Mouse (Mus musculus) liver, embryonic 11.5 days (tissue): ENCODE results near the gene Mip. TPM values are rescaled to one million over a fixed set of nuclear protein-coding genes. Genes with fewer than 3 reads are reported as not detected.
A peak's percentile ranks its signal among the peaks of the same experiment; 100 is the strongest.
"Not testable (repeated sequence)": the region's sequence is repeated elsewhere in the genome, so short reads cannot be mapped to it uniquely, and the experiment has no call there.

ENCODE experiments used
- ATAC-seq: fragments of 200-750 bp; cut with Nextera tagmentation; replicated peaks from 2 replicates; pipeline ENCODE4 v1.8.0; 2017; ENCODE audit warnings: moderate number of reproducible peaks, mild to moderate bottlenecking, moderate TSS enrichment, moderate library complexity; ENCODE audit not compliant: low FRiP score
- DNase-seq: peaks from one replicate; pipeline ENCODE4 v3.0.0-alpha.2; 2017; ENCODE audit warnings: low spot score
- H3K27ac ChIP-seq: fragments of 300-500 bp; sonication (generic); 2 replicates; pipeline ENCODE4 v1.5.1; 2014; ENCODE audit warnings: mild to moderate bottlenecking, low read depth, low read length, control low read depth
- H3K27me3 ChIP-seq: fragments of 300-500 bp; sonication (generic); replicated peaks from 2 replicates; pipeline ENCODE4 v1.6.1; 2014; ENCODE audit warnings: low read length, mixed read lengths; ENCODE audit not compliant: control insufficient read depth, insufficient read depth
- H3K36me3 ChIP-seq: fragments of 300-500 bp; sonication (generic); 2 replicates; pipeline ENCODE4 v1.6.1; 2014; ENCODE audit warnings: mild to moderate bottlenecking, low read length, moderate library complexity, mixed read lengths; ENCODE audit not compliant: control insufficient read depth, insufficient read depth
- H3K4me1 ChIP-seq: fragments of 300-500 bp; sonication (generic); replicated peaks from 2 replicates; pipeline ENCODE4 v1.6.1; 2014; ENCODE audit warnings: low read length, mixed read lengths; ENCODE audit not compliant: control insufficient read depth, insufficient read depth
- H3K4me2 ChIP-seq: fragments of 300-500 bp; sonication (generic); 2 replicates; pipeline ENCODE4 v1.6.1; 2014; ENCODE audit warnings: mild to moderate bottlenecking, control low read depth, moderate library complexity
- H3K4me3 ChIP-seq: fragments of 300-500 bp; sonication (generic); 2 replicates; pipeline ENCODE4 v1.5.1; 2014; ENCODE audit warnings: low read depth, low read length, control low read depth
- H3K9ac ChIP-seq: fragments of 300-500 bp; sonication (generic); 2 replicates; pipeline ENCODE4 v1.6.1; 2014; ENCODE audit warnings: low read depth, low read length, control low read depth
- H3K9me3 ChIP-seq: fragments of 300-500 bp; sonication (generic); 2 replicates; pipeline ENCODE4 v1.6.1; 2016; ENCODE audit warnings: low read length, inconsistent platforms, mixed read lengths; ENCODE audit not compliant: control insufficient read depth
- WGBS: fragments of 180-500 bp; shearing (Covaris S2); extraction: QIAGEN DNeasy Blood & Tissue Kit; methylation state at CpG from one replicate; pipeline ENCODE4 v1.1.7; 2014; 5-methylcytosine and 5-hydroxymethylcytosine counted together
- polyA plus RNA-seq: library from polyadenylated mRNA; unstranded; fragments of >200 nt; fragmentation: Nextera tagmentation; extraction: Ambion mirVana; gene quantifications from 2 replicates; pipeline ENCODE4 v1.2.1, GENCODE M21; 2014

Gene Mip
- polyA plus RNA-seq, 1 experiment from 2014 or later, result 0.08 TPM

DNA sequence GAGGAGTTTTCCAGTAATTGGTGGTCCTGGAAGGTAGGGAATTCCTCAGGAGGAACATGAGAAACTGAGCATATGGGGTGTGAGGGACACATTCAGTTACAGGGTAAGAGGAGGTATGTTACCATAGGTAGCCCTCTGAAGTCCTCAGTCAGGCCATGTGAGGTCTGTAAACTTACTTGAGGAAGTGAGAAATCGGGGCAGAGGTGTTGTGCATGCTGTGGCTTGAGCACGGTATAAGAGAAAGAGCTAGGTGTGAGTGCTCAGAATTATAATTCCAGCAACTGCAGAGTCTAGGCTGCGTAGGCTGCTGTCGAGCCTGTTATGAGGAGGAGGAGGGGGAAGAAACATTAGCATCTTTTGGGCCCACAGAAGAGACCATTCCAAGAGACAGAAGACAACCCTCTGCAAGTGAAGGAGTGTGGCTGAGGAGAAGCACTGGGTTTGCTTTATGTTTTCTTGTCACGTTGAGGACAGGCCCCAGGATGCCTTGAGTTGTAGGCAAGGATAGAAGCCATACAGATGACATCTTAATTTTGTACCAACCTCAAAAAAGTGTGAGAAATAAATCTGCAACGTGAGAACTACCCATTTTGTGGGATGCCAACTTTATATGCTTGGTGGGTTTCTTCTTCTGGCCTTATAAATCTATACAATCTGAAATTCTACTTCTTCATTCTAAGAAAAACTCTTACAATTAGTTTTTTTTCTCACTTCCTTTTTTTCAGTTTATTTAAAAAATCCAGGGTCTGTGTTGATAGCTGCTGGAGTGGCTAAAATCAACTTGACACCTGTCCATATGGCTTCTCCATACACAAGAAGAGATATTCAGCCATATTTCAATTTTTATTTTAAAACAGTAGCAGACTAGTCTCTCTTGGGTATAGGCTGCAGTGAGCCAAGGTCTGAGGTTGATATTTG is 38.0 kb downstream of the Mip start:
- no peak for ATAC-seq
- Histone ChIP-seq H3K27me3 (no peaks in the 10 kb centered on the region), H3K27ac (no peak overlapping the region), H3K4me2 (no peak overlapping the region), H3K9ac (no peak overlapping the region), H3K4me1 (no peaks in the 10 kb centered on the region; the same call in 1 of the 2 replicates), H3K36me3 (no peaks in the 10 kb centered on the region), H3K9me3 (no peaks in the 10 kb centered on the region), H3K4me3 (no peak overlapping the region)
- no peak for DNase-seq
- 77% methylated on average over 6 of the region's 6 CpGs for WGBS

- H3K27ac ChIP-seq, result no peak within 1 kb of the TSS; the same call in 1 of the 2 replicates
Observed at GRCm38 (mm10) chr10:128268371-128268770, 42.7 kb downstream of the Mip start, which contains the start of gene Apof. Apof (plus strand) TSS chr10:128268671.

GRCm38 (mm10) chr10:128269206-128269910 is 43.7 kb downstream of the Mip start:
- no peaks in the 10 kb centered on the region for H3K9me3 ChIP-seq
- no peak overlapping the region for H3K27ac ChIP-seq
- no peaks in the 10 kb centered on the region for H3K27me3 ChIP-seq
- H3K4me2 ChIP-seq, result peak overlapping the region; percentile 82
- ATAC-seq (no peak), DNase-seq (no peak)
- H3K4me1 ChIP-seq, result peaks cover 6% of the 10 kb centered on the region
- WGBS, result 84% methylated on average over 16 of the region's 16 CpGs
- H3K36me3 ChIP-seq, result no peaks in the 10 kb centered on the region
- H3K4me3 ChIP-seq, result peak overlapping the region; percentile 77
- H3K9ac ChIP-seq, result no peak overlapping the region; the same call in 1 of the 2 replicates

More at GRCm38 (mm10) chr10:128268371-128268770, 42.7 kb downstream of the Mip start, which contains the start of gene Apof:
- Histone ChIP-seq H3K9me3 (no peaks in the 10 kb centered on the region), H3K9ac (no peak within 1 kb of the TSS), H3K36me3 (no peaks in the 10 kb centered on the region), H3K27me3 (no peaks in the 10 kb centered on the region), H3K4me1 (peaks cover 6% of the 10 kb centered on the region), H3K4me2 (peak within 1 kb of the TSS; percentile 82), H3K4me3 (peak within 1 kb of the TSS; percentile 13)
- WGBS, result 70% methylated on average over 6 of the region's 6 CpGs
- no peak for ATAC-seq
- DNase-seq, result no peak

- under 1% methylated on average over 43 of the region's 43 CpGs for WGBS
- H3K9me3 ChIP-seq, result no peaks in the 10 kb centered on the region
- peak; percentile 94 for DNase-seq
- H3K4me3 ChIP-seq, result peak within 1 kb of the TSS; percentile 77
- ATAC-seq, result peak; percentile 99
- no peaks in the 10 kb centered on the region for H3K27me3 ChIP-seq
- H3K4me2 ChIP-seq, result peak within 1 kb of the TSS; percentile 82
- peak within 1 kb of the TSS; percentile 78 for H3K9ac ChIP-seq
- peaks cover 6% of the 10 kb centered on the region for H3K4me1 ChIP-seq
- no peaks in the 10 kb centered on the region for H3K36me3 ChIP-seq
- H3K27ac ChIP-seq, result peak within 1 kb of the TSS; percentile 67; the same call in 1 of the 2 replicates
Observed at GRCm38 (mm10) chr10:128270287-128270841, 44.7 kb downstream of the Mip start, which contains the start of gene Stat2. Stat2 (plus strand) TSS chr10:128270559.

- Histone ChIP-seq H3K4me2 (peak overlapping the region; percentile 82), H3K4me1 (peaks cover 6% of the 10 kb centered on the region), H3K9ac (peak overlapping the region; percentile 78), H3K27me3 (no peaks in the 10 kb centered on the region), H3K9me3 (no peaks in the 10 kb centered on the region), H3K4me3 (peak overlapping the region; percentile 77), H3K27ac (peak overlapping the region; percentile 67; the same call in 1 of the 2 replicates), H3K36me3 (no peaks in the 10 kb centered on the region)
- 35% methylated on average over 7 of the region's 7 CpGs for WGBS
- no peak for ATAC-seq
- no peak for DNase-seq
Observed at GRCm38 (mm10) chr10:128270866-128271265, 45.2 kb downstream of the Mip start.

GRCm38 (mm10) chr10:128271883-128272282 is 46.2 kb downstream of the Mip start:
- WGBS, result 55% methylated on average over 2 of the region's 2 CpGs
- no peak overlapping the region; the same call in 1 of the 2 replicates for H3K4me2 ChIP-seq
- H3K36me3 ChIP-seq, result no peaks in the 10 kb centered on the region
- H3K4me3 ChIP-seq, result no peak overlapping the region
- H3K9ac ChIP-seq, result no peak overlapping the region
- H3K27me3 ChIP-seq, result no peaks in the 10 kb centered on the region
- peaks cover 6% of the 10 kb centered on the region for H3K4me1 ChIP-seq
- ATAC-seq (no peak), DNase-seq (no peak)
- H3K9me3 ChIP-seq, result no peaks in the 10 kb centered on the region
- no peak overlapping the region for H3K27ac ChIP-seq

- not testable (repeated sequence) for ATAC-seq
- WGBS, result 81% methylated on average over 4 of the region's 7 CpGs
Observed at GRCm38 (mm10) chr10:128272819-128273439, 47.3 kb downstream of the Mip start.

GRCm38 (mm10) chr10:128275374-128275773 is 49.7 kb downstream of the Mip start:
- H3K9me3 ChIP-seq, ATAC-seq, H3K9ac ChIP-seq, DNase-seq, H3K27me3 ChIP-seq, H3K4me1 ChIP-seq, H3K4me3 ChIP-seq, H3K27ac ChIP-seq, H3K4me2 ChIP-seq: not testable (repeated sequence)
- H3K36me3 ChIP-seq, result peaks cover 11% of the 10 kb centered on the region
- WGBS, result 92% methylated on average over 1 of the region's 1 CpGs

More at GRCm38 (mm10) chr10:128272819-128273439, 47.3 kb downstream of the Mip start:
- not testable (repeated sequence) for H3K4me3 ChIP-seq, H3K4me2 ChIP-seq, H3K27me3 ChIP-seq, DNase-seq, H3K9me3 ChIP-seq, H3K4me1 ChIP-seq, H3K9ac ChIP-seq, H3K27ac ChIP-seq, H3K36me3 ChIP-seq
